In the genomic region with DNA sequence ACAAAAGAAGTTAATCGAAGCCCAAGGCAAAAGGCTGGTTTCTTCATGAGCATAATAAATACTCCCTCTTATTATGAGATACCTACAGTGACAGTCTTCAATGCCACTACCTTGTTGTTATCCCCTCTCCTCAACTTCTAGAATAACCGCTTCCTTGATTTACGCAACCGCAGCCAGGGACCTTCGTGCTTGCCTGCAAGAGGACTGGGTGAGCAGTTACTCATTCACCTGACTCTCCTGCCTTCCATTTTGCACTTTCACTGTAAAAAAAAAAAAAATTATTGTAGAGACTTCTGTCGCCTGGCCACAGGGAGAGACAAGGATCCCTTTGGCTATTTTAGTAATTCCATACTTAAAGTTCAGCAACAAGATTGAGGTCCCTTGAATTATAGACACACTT, we compare ENCODE assay signal across 21 mouse cellular contexts. TPM values are rescaled to one million over a fixed set of nuclear protein-coding genes. Genes with fewer than 3 reads are reported as not detected.
A peak's percentile ranks its signal among the peaks of the same experiment; 100 is the strongest.
DNase-seq lines count a peak whose midpoint lies in the region; ATAC-seq and TF ChIP-seq lines count a peak whose summit lies in the region.
"Had no signal": no experiment of that assay in that cellular context is flagged by ENCODE, and none has a peak within 500 bp of the region (broad histone marks: within the 10 kb centered on the region; RNA-seq: fewer than 3 reads in every experiment).

No protein-coding gene starts in this region.

- H3K36me3 ChIP-seq in midbrain, embryonic 12.5 days: no peaks in the 10 kb centered on the region
- no peaks in the 10 kb centered on the region for H3K36me3 ChIP-seq in midbrain, postnatal 0 days (ENCODE audit: insufficient read depth, low read length)
- no peaks in the 10 kb centered on the region for H3K36me3 ChIP-seq in hindbrain, embryonic 10.5 days
- no peaks in the 10 kb centered on the region for H3K36me3 ChIP-seq in hindbrain, embryonic 13.5 days
- no peaks in the 10 kb centered on the region for H3K36me3 ChIP-seq in neural tube, embryonic 14.5 days (ENCODE audit: control insufficient read depth, insufficient read depth, low read length)
- H3K36me3 ChIP-seq: heart, embryonic 10.5 days; limb, embryonic 15.5 days; liver, embryonic 15.5 days had no signal

- no peak for DNase-seq in midbrain, postnatal 0 days (ENCODE audit: low spot score)
- no peak for DNase-seq in hindbrain, embryonic 10.5 days (ENCODE audit: low spot score)
- DNase-seq in right cerebral cortex, adult 18-20 months: no peak
- no peak for DNase-seq in cerebellum, postnatal 36 days
- DNase-seq: cerebellum, adult 2 months; gastrocnemius, postnatal 36 days; kidney, adult 18-20 months had no signal

- no peak overlapping the region for H3K4me3 ChIP-seq in midbrain, embryonic 12.5 days
- no peak overlapping the region for H3K4me3 ChIP-seq in midbrain, postnatal 0 days (ENCODE audit: low read depth, low read length)
- peak overlapping the region; percentile 77 for H3K4me3 ChIP-seq in hindbrain, embryonic 10.5 days
- H3K4me3 ChIP-seq in hindbrain, embryonic 13.5 days: peak overlapping the region; percentile 47
- peak overlapping the region; percentile 54; the same call in 1 of the 2 replicates for H3K4me3 ChIP-seq in neural tube, embryonic 14.5 days (ENCODE audit: low read depth, low read length)
- H3K4me3 ChIP-seq: forebrain, embryonic 13.5 days; heart, embryonic 10.5 days; limb, embryonic 15.5 days; liver, embryonic 15.5 days had no signal

- no peak for TF ChIP-seq CTCF in midbrain, postnatal 0 days (IDR thresholded peaks at IDR 0.05)

- peaks cover 66% of the 10 kb centered on the region for H3K4me1 ChIP-seq in midbrain, embryonic 12.5 days
- H3K4me1 ChIP-seq in midbrain, postnatal 0 days (ENCODE audit: insufficient read depth, low read length): peaks cover 9% of the 10 kb centered on the region
- peaks cover 88% of the 10 kb centered on the region for H3K4me1 ChIP-seq in hindbrain, embryonic 10.5 days (replicated peaks)
- peaks cover 61% of the 10 kb centered on the region for H3K4me1 ChIP-seq in hindbrain, embryonic 13.5 days (replicated peaks)
- H3K4me1 ChIP-seq in neural tube, embryonic 14.5 days (ENCODE audit: control insufficient read depth, insufficient read depth, low read length): peaks cover 11% of the 10 kb centered on the region

- peak overlapping the region; percentile 63; the same call in 1 of the 2 replicates for H3K4me2 ChIP-seq in midbrain, embryonic 12.5 days (replicated peaks)
- no peak overlapping the region for H3K4me2 ChIP-seq in midbrain, postnatal 0 days (ENCODE audit: low read depth, low read length, poor library complexity, severe bottlenecking)
- H3K4me2 ChIP-seq in hindbrain, embryonic 13.5 days: peak overlapping the region; percentile 64
- peak overlapping the region; percentile 78 for H3K4me2 ChIP-seq in neural tube, embryonic 14.5 days (ENCODE audit: low read depth, low read length)
- H3K4me2 ChIP-seq: limb, embryonic 15.5 days; liver, embryonic 15.5 days had no signal

- WGBS in midbrain, embryonic 12.5 days: 3% methylated on average over 6 of the region's 6 CpGs
- 5% methylated on average over 6 of the region's 6 CpGs for WGBS in midbrain, postnatal 0 days
- 3% methylated on average over 6 of the region's 6 CpGs for WGBS in hindbrain, embryonic 10.5 days
- WGBS in hindbrain, embryonic 13.5 days: 4% methylated on average over 6 of the region's 6 CpGs
- 9% methylated on average over 6 of the region's 6 CpGs for WGBS in neural tube, embryonic 14.5 days

- no peak for ATAC-seq in midbrain, embryonic 12.5 days (ENCODE audit: low FRiP score, low read depth)
- no peak for ATAC-seq in midbrain, postnatal 0 days (ENCODE audit: low FRiP score)
- ATAC-seq in hindbrain, embryonic 13.5 days (ENCODE audit: low FRiP score): no peak
- ATAC-seq in neural tube, embryonic 14.5 days (ENCODE audit: low read depth): no peak
- ATAC-seq: forebrain, embryonic 13.5 days had no signal

- H3K27me3 ChIP-seq in midbrain, embryonic 12.5 days: peaks cover 96% of the 10 kb centered on the region
- H3K27me3 ChIP-seq in midbrain, postnatal 0 days (ENCODE audit: insufficient read depth, low read length): peaks cover 66% of the 10 kb centered on the region
- peaks cover 99% of the 10 kb centered on the region for H3K27me3 ChIP-seq in hindbrain, embryonic 10.5 days (ENCODE audit: insufficient read depth, poor library complexity, severe bottlenecking)
- H3K27me3 ChIP-seq in hindbrain, embryonic 13.5 days: peaks cover 87% of the 10 kb centered on the region
- H3K27me3 ChIP-seq in neural tube, embryonic 14.5 days (ENCODE audit: control insufficient read depth, insufficient read depth, low read length): peaks cover 16% of the 10 kb centered on the region

- H3K9ac ChIP-seq in midbrain, embryonic 12.5 days (replicated peaks): no peak overlapping the region
- no peak overlapping the region for H3K9ac ChIP-seq in midbrain, postnatal 0 days (replicated peaks; ENCODE audit: low read length, poor library complexity, severe bottlenecking)
- peak overlapping the region; percentile 56; the same call in 1 of the 2 replicates for H3K9ac ChIP-seq in hindbrain, embryonic 13.5 days
- no peak overlapping the region for H3K9ac ChIP-seq in neural tube, embryonic 14.5 days (replicated peaks; ENCODE audit: low read depth, low read length)
- H3K9ac ChIP-seq: forebrain, embryonic 13.5 days; limb, embryonic 15.5 days; liver, embryonic 15.5 days had no signal

- H3K9me3 ChIP-seq in midbrain, embryonic 12.5 days: no peaks in the 10 kb centered on the region
- no peaks in the 10 kb centered on the region for H3K9me3 ChIP-seq in midbrain, postnatal 0 days (ENCODE audit: low read length)
- no peaks in the 10 kb centered on the region for H3K9me3 ChIP-seq in hindbrain, embryonic 10.5 days
- H3K9me3 ChIP-seq in hindbrain, embryonic 13.5 days: no peaks in the 10 kb centered on the region
- no peaks in the 10 kb centered on the region for H3K9me3 ChIP-seq in neural tube, embryonic 14.5 days (ENCODE audit: control insufficient read depth, low read length)
- H3K9me3 ChIP-seq: forebrain, embryonic 13.5 days; heart, embryonic 10.5 days; limb, embryonic 15.5 days; liver, embryonic 15.5 days had no signal

- H3K27ac ChIP-seq in midbrain, embryonic 12.5 days (replicated peaks): no peak overlapping the region
- no peak overlapping the region for H3K27ac ChIP-seq in midbrain, postnatal 0 days (ENCODE audit: low read depth, low read length)
- H3K27ac ChIP-seq in hindbrain, embryonic 10.5 days: peak overlapping the region; percentile 76; the same call in 1 of the 2 replicates
- H3K27ac ChIP-seq in hindbrain, embryonic 13.5 days: peak overlapping the region; percentile 83; the same call in 1 of the 2 replicates
- H3K27ac ChIP-seq in neural tube, embryonic 14.5 days (ENCODE audit: low read depth, low read length): no peak overlapping the region
- H3K27ac ChIP-seq: forebrain, embryonic 13.5 days; heart, embryonic 10.5 days; limb, embryonic 15.5 days; liver, embryonic 15.5 days had no signal

RNA-seq across cellular contexts. Expression of gene Gbx2, which starts 2.0 kb away (rescaled TPM):
- 29.7 and 39.2 TPM in 2 replicates for polyA plus RNA-seq in midbrain, embryonic 12.5 days (2016; fragmentation: Nextera tagmentation; extraction: Ambion mirVana)
- 9.9 and 10.8 TPM in 2 replicates for total RNA-seq in midbrain, postnatal 0 days (2014; rRNA removed)
- polyA plus RNA-seq in midbrain, postnatal 0 days (2015; fragmentation: Nextera tagmentation; extraction: Ambion mirVana): 15.2 and 22.8 TPM in 2 replicates
- polyA plus RNA-seq in hindbrain, embryonic 10.5 days (2016; fragmentation: Nextera tagmentation; extraction: Ambion mirVana): 27.2 and 41.2 TPM in 2 replicates
- polyA plus RNA-seq in hindbrain, embryonic 13.5 days (2015; fragmentation: Nextera tagmentation; extraction: Ambion mirVana): 54.7 TPM in 2 replicates
- 25.4 and 30.9 TPM in 2 replicates for polyA plus RNA-seq in neural tube, embryonic 14.5 days (2014; fragmentation: Nextera tagmentation; extraction: Ambion mirVana)
- total RNA-seq: adrenal gland, adult 18-20 months; adrenal gland, postnatal 4 days; monocyte, adult 5-6 weeks had no signal
- polyA plus RNA-seq: heart, postnatal 0 days; lung, embryonic 16.5 days; stomach, embryonic 16.5 days; urinary bladder, adult 2 months had no signal

Comparison
In these comparisons a context has a peak if more than half of its experiments do, and no peak if none do; other contexts are left out.
1. H3K27ac ChIP-seq: peak in hindbrain, embryonic 10.5 days (single experiment) and hindbrain, embryonic 13.5 days (single experiment); none in midbrain, embryonic 12.5 days (single experiment), midbrain, postnatal 0 days (single experiment) and neural tube, embryonic 14.5 days (single experiment).
2. H3K4me3 ChIP-seq: peak in hindbrain, embryonic 10.5 days (single experiment), hindbrain, embryonic 13.5 days (single experiment) and neural tube, embryonic 14.5 days (single experiment); none in midbrain, embryonic 12.5 days (single experiment) and midbrain, postnatal 0 days (single experiment).